Mouse (Mus musculus): ENCODE measurements around the gene Tnnc1. TPM values are rescaled to one million over a fixed set of nuclear protein-coding genes. Genes with fewer than 3 reads are reported as not detected.

Gene Tnnc1
- polyA plus RNA-seq, 1 experiment from 2014 or later = 2.2 TPM

DNA sequence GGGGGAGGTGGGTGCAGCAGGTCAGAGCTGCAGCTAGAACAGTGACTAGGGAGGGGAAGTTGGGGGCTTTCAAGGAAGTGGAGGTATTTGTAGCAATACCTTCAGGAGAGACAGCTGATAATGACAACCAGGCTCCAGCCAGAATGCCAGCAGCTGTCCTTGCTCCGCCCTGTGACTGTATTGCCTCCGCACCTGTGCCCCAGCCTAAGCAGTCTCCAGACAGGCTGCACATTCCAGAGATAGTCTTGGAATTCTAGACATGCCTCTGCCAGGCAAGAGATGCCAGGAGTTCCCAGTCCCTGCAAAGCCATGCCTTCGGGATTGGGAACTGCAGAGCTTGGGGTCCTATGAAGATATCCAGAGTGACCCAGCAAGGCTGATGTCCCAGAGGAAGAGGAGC, 4.4 kb downstream of the Tnnc1 start:
- Histone ChIP-seq H3K36me3 (ENCODE audit: control insufficient read depth, insufficient read depth, low read length) (no peaks in the 10 kb centered on the region), H3K4me2 (ENCODE audit: low read length) (no peak overlapping the region), H3K4me3 (ENCODE audit: low read depth, low read length) (no peak overlapping the region), H3K9me3 (ENCODE audit: control insufficient read depth, low read length) (no peaks in the 10 kb centered on the region), H3K4me1 (replicated peaks; ENCODE audit: control insufficient read depth, insufficient read depth, low read length) (no peaks in the 10 kb centered on the region; the same call in 1 of the 2 replicates), H3K27me3 (replicated peaks; ENCODE audit: control insufficient read depth, insufficient read depth, low read length) (no peaks in the 10 kb centered on the region), H3K27ac (ENCODE audit: low read depth) (no peak overlapping the region), H3K9ac (ENCODE audit: low read length) (no peak overlapping the region)
- DNase-seq (ENCODE audit: low spot score) (no peak), ATAC-seq (replicated peaks; ENCODE audit: low FRiP score, low TSS enrichment, low read depth) (no peak)
- 60% methylated on average over 3 of the region's 3 CpGs for WGBS

GRCm38 (mm10) chr14:31213868-31214267, 5.8 kb downstream of the Tnnc1 start:
- no peaks in the 10 kb centered on the region; the same call in 1 of the 2 replicates for H3K4me1 ChIP-seq (replicated peaks; ENCODE audit: control insufficient read depth, insufficient read depth, low read length)
- no peak for ATAC-seq (replicated peaks; ENCODE audit: low FRiP score, low TSS enrichment, low read depth)
- H3K9ac ChIP-seq (ENCODE audit: low read length) = no peak overlapping the region
- no peak overlapping the region for H3K4me2 ChIP-seq (ENCODE audit: low read length)
- DNase-seq (ENCODE audit: low spot score) = no peak
- no peaks in the 10 kb centered on the region for H3K36me3 ChIP-seq (ENCODE audit: control insufficient read depth, insufficient read depth, low read length)
- no peak overlapping the region for H3K27ac ChIP-seq (ENCODE audit: low read depth)
- 63% methylated on average over 8 of the region's 8 CpGs for WGBS
- no peaks in the 10 kb centered on the region for H3K27me3 ChIP-seq (replicated peaks; ENCODE audit: control insufficient read depth, insufficient read depth, low read length)
- no peaks in the 10 kb centered on the region for H3K9me3 ChIP-seq (ENCODE audit: control insufficient read depth, low read length)
- no peak overlapping the region for H3K4me3 ChIP-seq (ENCODE audit: low read depth, low read length)

DNA sequence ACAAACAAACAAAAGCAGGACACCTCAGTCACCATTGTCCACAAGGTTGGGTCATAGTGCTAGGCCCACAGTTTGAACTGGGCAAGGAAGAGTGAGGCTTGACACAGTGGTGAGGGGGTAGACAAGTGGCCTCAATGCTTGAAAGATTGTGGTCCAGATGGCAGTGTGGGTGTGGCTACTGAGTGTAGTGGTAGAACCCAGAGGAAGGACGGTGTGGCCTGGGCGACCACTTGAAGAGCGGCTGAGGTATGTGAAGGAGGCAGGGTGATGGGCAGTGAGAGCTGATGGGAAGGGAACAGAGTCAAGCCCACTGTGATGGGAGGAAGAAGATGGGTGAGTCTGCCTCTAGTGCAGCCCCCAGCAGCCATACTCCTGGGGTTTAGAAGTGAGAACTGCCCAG, 6.6 kb downstream of the Tnnc1 start:
- Histone ChIP-seq H3K27ac (ENCODE audit: low read depth) (no peak overlapping the region), H3K4me1 (replicated peaks; ENCODE audit: control insufficient read depth, insufficient read depth, low read length) (no peaks in the 10 kb centered on the region; the same call in 1 of the 2 replicates), H3K9me3 (ENCODE audit: control insufficient read depth, low read length) (no peaks in the 10 kb centered on the region), H3K4me2 (ENCODE audit: low read length) (no peak overlapping the region), H3K36me3 (ENCODE audit: control insufficient read depth, insufficient read depth, low read length) (no peaks in the 10 kb centered on the region), H3K27me3 (replicated peaks; ENCODE audit: control insufficient read depth, insufficient read depth, low read length) (no peaks in the 10 kb centered on the region), H3K9ac (ENCODE audit: low read length) (no peak overlapping the region), H3K4me3 (ENCODE audit: low read depth, low read length) (no peak overlapping the region)
- DNase-seq (ENCODE audit: low spot score) (no peak), ATAC-seq (replicated peaks; ENCODE audit: low FRiP score, low TSS enrichment, low read depth) (no peak)
- WGBS = 86% methylated on average over 3 of the region's 3 CpGs

- H3K9me3 ChIP-seq (ENCODE audit: control insufficient read depth, low read length) = no peaks in the 10 kb centered on the region
- DNase-seq (ENCODE audit: low spot score) (peak; percentile 72), ATAC-seq (replicated peaks; ENCODE audit: low FRiP score, low TSS enrichment, low read depth) (no peak)
- no peaks in the 10 kb centered on the region; the same call in 1 of the 2 replicates for H3K4me1 ChIP-seq (replicated peaks; ENCODE audit: control insufficient read depth, insufficient read depth, low read length)
- 34% methylated on average over 15 of the region's 15 CpGs for WGBS
- no peaks in the 10 kb centered on the region for H3K36me3 ChIP-seq (ENCODE audit: control insufficient read depth, insufficient read depth, low read length)
- H3K9ac ChIP-seq (ENCODE audit: low read length) = no peak overlapping the region
- no peak overlapping the region for H3K4me3 ChIP-seq (ENCODE audit: low read depth, low read length)
- H3K27ac ChIP-seq (ENCODE audit: low read depth) = no peak overlapping the region
- no peaks in the 10 kb centered on the region for H3K27me3 ChIP-seq (replicated peaks; ENCODE audit: control insufficient read depth, insufficient read depth, low read length)
- H3K4me2 ChIP-seq (ENCODE audit: low read length) = no peak overlapping the region
Measured at GRCm38 (mm10) chr14:31215157-31216002, 7.3 kb downstream of the Tnnc1 start.

GRCm38 (mm10) chr14:31216846-31217245, 8.7 kb downstream of the Tnnc1 start, which contains the start of gene Nisch:
Nisch (minus strand) TSS chr14:31216946.
- no peak for DNase-seq (ENCODE audit: low spot score)
- H3K4me1 ChIP-seq (replicated peaks; ENCODE audit: control insufficient read depth, insufficient read depth, low read length) = no peaks in the 10 kb centered on the region; the same call in 1 of the 2 replicates
- WGBS = 78% methylated on average over 2 of the region's 2 CpGs
- H3K4me3 ChIP-seq (ENCODE audit: low read depth, low read length) = no peak within 1 kb of the TSS
- no peak within 1 kb of the TSS for H3K27ac ChIP-seq (ENCODE audit: low read depth)
- H3K9ac ChIP-seq (ENCODE audit: low read length) = 0 out of 2 replicates have a peak within 1 kb of the TSS, but pooled peaks have one; percentile 13
- no peaks in the 10 kb centered on the region for H3K36me3 ChIP-seq (ENCODE audit: control insufficient read depth, insufficient read depth, low read length)
- no peaks in the 10 kb centered on the region for H3K27me3 ChIP-seq (replicated peaks; ENCODE audit: control insufficient read depth, insufficient read depth, low read length)
- no peak for ATAC-seq (replicated peaks; ENCODE audit: low FRiP score, low TSS enrichment, low read depth)
- H3K4me2 ChIP-seq (ENCODE audit: low read length) = peak within 1 kb of the TSS; percentile 26
- H3K9me3 ChIP-seq (ENCODE audit: control insufficient read depth, low read length) = no peaks in the 10 kb centered on the region

GRCm38 (mm10) chr14:31217666-31218065, 9.6 kb downstream of the Tnnc1 start, which contains the start of gene Sema3g:
Sema3g (plus strand) TSS chr14:31217860.
- DNase-seq (ENCODE audit: low spot score) (peak; percentile 66), ATAC-seq (replicated peaks; ENCODE audit: low FRiP score, low TSS enrichment, low read depth) (peak; percentile 77)
- Histone ChIP-seq H3K4me3 (ENCODE audit: low read depth, low read length) (no peak within 1 kb of the TSS), H3K36me3 (ENCODE audit: control insufficient read depth, insufficient read depth, low read length) (no peaks in the 10 kb centered on the region), H3K4me1 (replicated peaks; ENCODE audit: control insufficient read depth, insufficient read depth, low read length) (no peaks in the 10 kb centered on the region; the same call in 1 of the 2 replicates), H3K9ac (ENCODE audit: low read length) (0 out of 2 replicates have a peak within 1 kb of the TSS, but pooled peaks have one; percentile 13), H3K27ac (ENCODE audit: low read depth) (no peak within 1 kb of the TSS), H3K9me3 (ENCODE audit: control insufficient read depth, low read length) (no peaks in the 10 kb centered on the region), H3K4me2 (ENCODE audit: low read length) (peak within 1 kb of the TSS; percentile 26), H3K27me3 (replicated peaks; ENCODE audit: control insufficient read depth, insufficient read depth, low read length) (no peaks in the 10 kb centered on the region)
- WGBS = 9% methylated on average over 11 of the region's 11 CpGs

DNA sequence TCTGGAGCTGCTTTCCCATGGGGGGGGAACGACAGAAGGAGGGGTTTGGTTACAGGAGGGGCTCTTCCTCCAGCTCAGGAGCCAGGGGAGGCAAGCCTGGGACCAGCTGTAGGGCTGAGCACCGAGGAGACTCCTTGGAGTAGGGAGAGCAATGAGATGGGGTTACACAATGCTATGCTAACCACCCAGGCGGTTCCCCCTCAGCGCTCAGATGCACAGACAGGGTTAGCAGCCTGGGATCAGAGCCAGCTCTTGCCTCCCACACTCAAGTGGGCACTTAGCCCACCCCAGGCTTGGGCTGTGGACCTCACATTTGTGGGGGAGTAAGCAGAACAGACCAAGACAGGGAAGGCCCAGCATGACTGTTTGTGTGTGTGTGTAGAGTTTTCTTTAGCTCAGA, 18.9 kb downstream of the Tnnc1 start:
- no peak for DNase-seq (ENCODE audit: low spot score)
- WGBS = 41% methylated on average over 4 of the region's 4 CpGs
- Histone ChIP-seq H3K4me3 (ENCODE audit: low read depth, low read length) (no peak overlapping the region), H3K27me3 (replicated peaks; ENCODE audit: control insufficient read depth, insufficient read depth, low read length) (no peaks in the 10 kb centered on the region), H3K36me3 (ENCODE audit: control insufficient read depth, insufficient read depth, low read length) (no peaks in the 10 kb centered on the region), H3K9me3 (ENCODE audit: control insufficient read depth, low read length) (no peaks in the 10 kb centered on the region), H3K9ac (ENCODE audit: low read length) (no peak overlapping the region), H3K4me2 (ENCODE audit: low read length) (no peak overlapping the region), H3K27ac (ENCODE audit: low read depth) (peak overlapping the region; percentile 61), H3K4me1 (replicated peaks; ENCODE audit: control insufficient read depth, insufficient read depth, low read length) (peaks cover 8% of the 10 kb centered on the region)
- ATAC-seq (replicated peaks; ENCODE audit: low FRiP score, low TSS enrichment, low read depth) = no peak; the same call in 1 of the 2 replicates

DNA sequence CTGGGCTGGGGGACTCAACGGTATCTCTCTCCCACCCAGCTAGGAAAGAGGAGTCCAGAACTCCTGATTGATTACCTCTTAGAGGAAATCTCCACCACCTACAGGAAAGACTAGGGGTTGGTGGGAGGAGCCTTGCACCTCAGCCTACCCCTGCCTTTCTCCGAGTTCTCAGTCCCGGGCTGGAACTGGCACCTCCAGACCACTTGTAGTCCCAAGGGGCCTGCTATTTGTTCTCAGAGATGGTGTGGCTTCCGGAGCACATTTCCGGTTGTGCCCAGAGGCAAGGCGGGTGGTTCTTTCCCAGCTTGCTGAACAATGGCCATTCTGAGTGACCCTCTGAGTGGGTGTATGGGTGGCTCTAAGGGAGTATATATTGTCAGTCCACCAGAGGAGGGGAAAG, 20.1 kb downstream of the Tnnc1 start:
- H3K27ac ChIP-seq (ENCODE audit: low read depth) = no peak overlapping the region
- H3K9ac ChIP-seq (ENCODE audit: low read length) = no peak overlapping the region
- no peaks in the 10 kb centered on the region for H3K9me3 ChIP-seq (ENCODE audit: control insufficient read depth, low read length)
- 57% methylated on average over 6 of the region's 6 CpGs for WGBS
- peaks cover 8% of the 10 kb centered on the region for H3K4me1 ChIP-seq (replicated peaks; ENCODE audit: control insufficient read depth, insufficient read depth, low read length)
- ATAC-seq (replicated peaks; ENCODE audit: low FRiP score, low TSS enrichment, low read depth) (no peak), DNase-seq (ENCODE audit: low spot score) (no peak)
- no peaks in the 10 kb centered on the region for H3K36me3 ChIP-seq (ENCODE audit: control insufficient read depth, insufficient read depth, low read length)
- H3K4me2 ChIP-seq (ENCODE audit: low read length) = no peak overlapping the region
- H3K27me3 ChIP-seq (replicated peaks; ENCODE audit: control insufficient read depth, insufficient read depth, low read length) = no peaks in the 10 kb centered on the region
- no peak overlapping the region for H3K4me3 ChIP-seq (ENCODE audit: low read depth, low read length)

Measured in intestine, embryonic 14.5 days (tissue).